Mouse (Mus musculus) frontal cortex, postnatal 36 days (tissue): ENCODE measurements at regions not wholly inside any gene's neighbourhood (a gene's known extent, or its start where the extent isn't known, plus 50 kb on each side); places are given as distances from the start of the nearest gene placed in this dataset.

Experiments used
- DNase-seq, 2 experiments: peaks; one replicate each; pipeline ENCODE4 v3.0.0; 2022; ENCODE audit warnings: low spot score in 2 of 2

GRCm38 (mm10) chr10:17592387-17592786 is 130.6 kb upstream of the Cited2 start:
- no peak for DNase-seq

DNA sequence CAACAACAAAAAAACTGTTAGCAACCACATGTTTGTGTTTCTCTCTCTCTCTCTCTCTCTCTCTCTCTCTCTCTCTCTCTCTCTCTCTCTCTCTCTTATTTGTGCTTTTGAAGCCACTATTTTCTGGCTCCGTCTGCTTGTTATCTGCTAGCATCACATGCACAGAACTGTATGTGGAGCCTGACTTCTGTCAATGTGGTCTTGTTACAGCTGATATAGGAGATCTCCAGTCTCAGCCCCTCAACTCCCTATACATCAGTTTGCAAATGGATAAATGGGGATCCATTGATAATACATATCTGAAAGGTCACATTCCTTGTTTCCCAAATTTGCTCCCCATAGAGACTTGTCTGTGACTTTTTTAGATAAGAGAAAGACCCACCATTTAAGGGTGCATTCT is 126.9 kb upstream of the Cited2 start:
- DNase-seq = no peak

DNA sequence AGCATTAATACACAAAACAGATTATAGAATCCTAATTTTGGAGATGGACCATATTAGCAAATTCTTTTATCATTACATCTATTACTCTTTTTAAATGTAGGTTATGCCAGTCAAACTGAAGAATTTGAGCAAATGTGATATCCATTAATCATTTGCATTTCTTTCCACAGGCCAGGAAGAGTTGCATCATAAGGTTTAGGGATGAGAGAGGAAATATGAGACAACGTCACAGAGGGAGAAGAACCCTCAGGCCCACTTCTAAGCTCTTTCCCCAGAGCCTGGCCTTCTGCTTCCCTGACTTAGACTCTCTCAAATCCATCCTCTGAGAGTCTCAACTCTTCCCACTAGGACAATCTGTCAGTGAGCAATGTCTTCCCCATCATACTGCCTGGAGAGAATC is 126.3 kb upstream of the Cited2 start:
- no peak for DNase-seq

DNA sequence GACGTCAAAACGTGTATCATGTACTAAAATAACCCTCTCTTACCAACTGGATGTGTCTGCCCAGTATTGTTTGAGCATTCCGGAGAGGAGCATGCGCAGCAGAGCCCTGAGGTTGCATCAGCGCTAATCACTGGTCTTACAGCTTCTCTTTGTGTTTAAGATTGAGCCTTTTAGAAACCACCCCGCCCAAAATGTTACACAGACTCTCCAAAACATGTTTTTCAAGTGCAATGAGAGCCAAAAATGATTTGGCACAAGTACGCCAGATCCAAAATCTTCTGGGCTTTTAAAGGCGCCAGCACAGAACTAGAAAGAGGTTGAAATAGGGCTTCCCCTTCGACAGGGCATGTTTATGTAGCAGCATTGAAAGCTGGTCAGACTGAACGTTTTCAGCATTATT is 123.8 kb upstream of the Cited2 start:
- peak; percentile 6 to 15 for DNase-seq

DNA sequence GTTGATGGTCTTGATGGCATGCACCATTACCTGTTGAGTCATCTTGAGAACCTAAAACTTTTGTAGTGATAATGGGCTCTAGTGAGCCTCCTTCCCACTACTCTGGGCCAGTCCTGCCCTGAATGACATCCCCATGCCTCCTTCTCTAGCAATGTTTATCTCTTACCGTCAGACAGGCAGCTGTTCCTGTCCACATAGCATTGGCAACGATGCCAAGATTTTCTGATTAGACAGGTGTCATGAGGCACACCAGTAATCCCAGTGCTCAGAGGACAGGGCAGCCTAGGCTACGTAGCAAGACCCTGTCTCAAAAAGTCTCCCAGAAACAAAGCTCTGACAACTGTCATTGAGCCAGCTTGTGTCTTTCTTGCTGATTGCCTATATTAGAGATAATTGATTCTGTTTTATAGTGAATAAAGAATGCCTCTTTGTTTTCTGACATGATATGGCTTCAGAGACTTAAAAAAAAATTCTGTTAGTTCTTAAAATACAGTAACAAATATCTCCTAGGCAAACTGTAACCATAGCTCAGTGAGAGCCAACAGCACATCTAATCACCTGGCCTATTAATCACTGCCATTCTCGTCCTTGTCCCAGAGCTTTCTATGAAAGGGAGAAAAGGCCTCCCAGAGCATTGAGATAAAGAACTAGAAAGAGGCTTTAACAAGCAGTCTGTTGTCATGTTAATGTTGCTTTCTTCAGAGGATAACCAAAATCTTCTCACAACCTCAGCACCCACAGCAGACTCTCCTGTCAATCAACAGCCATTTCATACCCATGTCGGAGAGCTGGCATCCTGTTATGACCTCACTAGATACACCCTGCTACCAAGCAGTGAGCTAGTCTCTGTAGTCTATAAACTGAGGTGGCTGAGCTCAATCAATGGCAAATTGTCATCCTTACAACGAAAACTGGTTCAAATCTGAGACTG is 122.9 kb upstream of the Cited2 start:
- no peak for DNase-seq

DNA sequence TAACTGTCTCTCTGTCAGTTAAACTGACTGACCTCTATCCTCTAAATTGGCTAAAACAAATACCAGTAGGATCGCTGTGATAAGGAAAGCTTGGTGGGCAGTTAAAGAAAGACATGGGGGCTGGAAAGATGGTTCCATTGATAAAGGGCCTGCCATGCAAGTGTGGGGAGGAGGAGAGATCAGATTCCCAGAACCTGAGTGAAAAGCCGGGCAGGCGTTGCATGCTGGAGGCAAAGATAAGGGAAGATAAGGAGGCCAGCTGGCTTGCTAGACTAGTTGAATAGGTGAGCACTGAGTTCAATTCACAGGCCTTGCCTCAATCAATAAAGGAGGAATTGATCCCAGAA is 122.3 kb upstream of the Cited2 start:
- DNase-seq = no peak

DNA sequence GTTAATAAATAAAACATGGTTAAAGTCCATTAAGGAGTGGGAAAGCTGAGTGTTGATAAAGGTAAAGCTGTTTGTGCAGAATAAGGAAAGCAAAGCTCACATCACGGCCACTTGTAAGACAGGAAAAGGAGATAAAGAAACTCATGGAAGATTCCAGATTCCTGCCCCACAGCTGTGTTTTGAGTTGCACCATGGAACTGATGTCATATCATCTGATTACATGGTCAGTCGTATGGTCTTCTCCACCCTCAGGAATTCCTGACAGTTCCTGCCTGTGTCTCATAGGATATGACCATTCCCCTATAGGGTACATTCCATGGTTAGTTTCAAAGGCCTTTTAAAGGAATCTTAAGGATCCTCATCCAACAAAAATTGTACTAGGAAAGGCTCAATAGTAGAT is 120.6 kb upstream of the Cited2 start:
- no peak for DNase-seq

DNA sequence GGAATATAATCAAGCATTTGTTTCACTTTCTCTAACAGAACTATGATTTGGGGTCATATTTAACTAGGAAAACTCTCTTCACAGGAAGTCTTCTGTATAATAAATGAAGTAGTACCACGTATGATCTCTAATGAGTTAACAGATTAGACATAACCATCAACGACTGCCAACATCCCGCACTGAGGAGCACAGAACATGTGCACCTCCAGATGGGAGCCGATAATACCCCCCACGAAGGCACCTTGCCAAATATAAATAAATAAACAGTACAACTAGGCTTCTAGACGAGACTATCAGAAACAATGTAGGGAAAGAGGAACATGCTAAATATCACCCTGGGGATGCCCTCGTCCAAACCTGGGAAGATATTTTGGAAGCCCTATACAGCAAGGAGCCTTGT is 114.8 kb upstream of the Cited2 start:
- DNase-seq = no peak

DNA sequence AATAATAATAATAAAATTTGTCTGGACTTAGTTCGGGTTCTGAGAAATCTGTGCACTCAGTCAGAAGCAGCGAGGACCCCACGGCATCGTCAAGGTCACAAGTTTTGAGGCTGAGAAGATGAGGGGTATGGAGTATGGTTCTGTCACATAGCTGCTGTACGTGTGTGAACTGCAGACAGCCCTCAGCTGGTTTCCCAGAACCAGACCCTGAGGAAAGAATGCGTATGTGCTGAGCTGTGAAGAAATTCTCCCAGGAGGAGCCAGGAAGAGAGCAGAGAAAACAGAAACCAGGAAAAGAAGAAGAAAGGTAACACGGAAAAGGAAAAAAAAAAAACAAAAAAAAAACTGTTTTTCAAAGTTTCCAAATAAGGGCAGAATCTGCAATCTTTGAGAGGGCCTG is 112.4 kb upstream of the Cited2 start:
- DNase-seq = no peak

DNA sequence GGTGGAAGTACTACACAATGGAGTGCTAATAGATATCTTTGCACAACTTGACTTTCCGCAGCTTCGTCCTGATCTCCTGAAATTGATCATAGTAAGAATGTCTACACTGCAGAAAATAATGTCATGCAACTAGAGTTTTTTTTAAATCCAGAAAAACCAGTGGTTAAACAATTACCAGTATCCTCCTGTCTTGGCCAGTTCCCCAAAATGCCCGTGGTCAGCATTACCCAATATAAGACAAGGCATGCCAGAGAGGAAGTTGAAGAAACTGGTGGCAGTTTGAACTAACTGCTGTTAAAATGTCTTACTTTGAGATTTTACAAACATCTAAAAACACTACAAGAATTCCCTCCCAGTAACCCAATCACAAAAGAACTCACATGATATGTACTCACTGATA is 109.7 kb upstream of the Cited2 start:
- DNase-seq = no peak

- no peak for DNase-seq
These were observed 105.0 kb upstream of the Cited2 start for GRCm38 (mm10) chr10:17618024-17618423.

GRCm38 (mm10) chr10:17619617-17620016 is 103.4 kb upstream of the Cited2 start:
- DNase-seq = no peak

DNA sequence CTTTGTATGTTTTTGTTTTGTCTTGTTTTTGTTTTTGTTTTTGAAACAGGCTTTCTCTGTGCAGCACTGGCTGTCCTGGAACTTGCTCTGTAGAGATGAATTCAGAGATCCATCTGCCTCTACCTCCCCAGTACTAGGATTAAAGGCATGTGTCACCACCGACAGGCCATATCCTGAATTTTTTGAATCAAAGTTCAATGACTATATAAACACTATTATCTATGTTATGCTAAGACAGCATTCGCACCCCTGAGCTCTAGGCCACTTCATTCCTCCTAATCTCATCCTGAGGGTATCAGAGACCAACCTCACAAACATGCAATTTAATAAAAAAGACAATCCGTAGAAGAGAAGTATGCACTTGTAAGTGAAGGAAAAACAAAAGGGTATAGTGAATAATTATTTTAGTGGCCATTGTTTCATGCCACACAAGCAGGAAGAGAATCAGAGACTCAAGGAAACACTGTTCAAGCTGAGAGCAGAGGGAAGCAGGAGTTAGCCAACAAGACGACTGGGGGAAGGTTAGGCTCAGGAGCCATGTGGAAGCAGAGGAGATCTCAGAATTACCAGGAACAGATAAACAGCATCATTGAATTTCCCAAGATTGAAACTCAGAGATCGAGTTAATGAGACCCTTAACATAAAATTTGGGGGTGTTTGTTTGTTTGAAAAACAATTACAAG is 101.2 kb upstream of the Cited2 start:
- DNase-seq = no peak

DNA sequence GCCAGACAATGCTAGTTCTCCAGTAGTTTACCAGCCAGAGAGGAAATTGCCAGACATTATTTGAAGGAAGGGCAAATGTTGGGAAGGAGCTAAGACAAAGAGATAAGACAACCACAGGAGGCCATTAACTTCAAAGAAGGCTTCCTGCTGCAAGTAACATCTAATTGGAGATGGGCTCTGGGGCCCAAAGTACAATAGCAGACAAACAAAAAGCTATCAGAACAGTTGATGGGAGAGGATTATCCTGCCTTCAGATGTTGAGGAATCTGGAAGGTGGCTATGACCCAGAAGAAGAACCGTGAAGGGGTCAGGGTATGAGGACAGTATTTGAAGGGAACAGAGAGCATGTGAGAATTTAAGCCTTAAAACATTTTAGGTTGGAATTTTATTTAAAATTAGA is 100.2 kb upstream of the Cited2 start:
- no peak for DNase-seq

DNA sequence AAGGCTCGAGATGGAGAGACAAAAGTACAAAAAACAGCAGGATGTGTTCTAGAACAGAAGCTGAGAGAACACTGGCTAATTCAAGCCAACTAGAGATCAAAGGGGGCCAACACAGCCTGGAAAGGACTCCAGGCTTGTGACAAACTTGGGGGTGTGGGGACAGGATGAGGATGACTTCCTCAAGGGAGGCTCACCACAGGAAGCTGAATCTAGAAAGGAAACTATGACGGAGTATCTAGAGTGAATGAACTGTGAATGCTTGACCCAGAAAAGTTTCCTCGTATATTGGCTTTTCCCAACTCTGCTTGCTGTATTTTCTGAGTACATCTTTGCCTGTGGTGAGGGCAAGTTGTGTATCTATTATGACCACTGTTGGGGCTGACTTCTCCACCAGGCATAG is 93.3 kb upstream of the Cited2 start:
- no peak for DNase-seq

- no peak for DNase-seq
These were observed 92.0 kb upstream of the Cited2 start for GRCm38 (mm10) chr10:17630861-17631581.

- no peak for DNase-seq
These were observed 91.2 kb upstream of the Cited2 start for GRCm38 (mm10) chr10:17631817-17632216.

GRCm38 (mm10) chr10:17632959-17633674 is 89.9 kb upstream of the Cited2 start:
- DNase-seq = no peak

GRCm38 (mm10) chr10:17645363-17645762 is 77.7 kb upstream of the Cited2 start:
- DNase-seq = no peak

DNA sequence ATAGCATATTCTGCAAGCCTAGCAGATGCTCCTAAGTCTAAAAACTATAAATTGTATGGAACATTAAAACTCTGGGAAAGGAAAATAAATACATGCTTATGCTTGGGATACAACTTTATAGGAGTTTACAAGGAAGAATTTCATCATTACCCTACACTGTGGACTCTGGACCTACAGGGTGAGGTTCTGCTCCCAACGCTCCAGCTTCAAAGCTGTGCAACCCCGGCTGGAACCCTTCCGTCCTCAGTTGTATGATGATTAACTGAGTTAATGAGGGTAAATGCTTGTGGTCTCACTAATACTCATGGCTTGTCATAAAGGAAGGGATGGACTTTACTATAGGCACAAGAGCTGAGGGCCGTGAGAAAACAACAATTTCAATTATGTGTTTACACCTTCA is 76.6 kb upstream of the Cited2 start:
- DNase-seq = no peak

- DNase-seq = no peak
These were observed 74.9 kb upstream of the Cited2 start for GRCm38 (mm10) chr10:17648077-17648476.
